Mouse (Mus musculus): ENCODE data around the gene Tmod3.

DNA sequence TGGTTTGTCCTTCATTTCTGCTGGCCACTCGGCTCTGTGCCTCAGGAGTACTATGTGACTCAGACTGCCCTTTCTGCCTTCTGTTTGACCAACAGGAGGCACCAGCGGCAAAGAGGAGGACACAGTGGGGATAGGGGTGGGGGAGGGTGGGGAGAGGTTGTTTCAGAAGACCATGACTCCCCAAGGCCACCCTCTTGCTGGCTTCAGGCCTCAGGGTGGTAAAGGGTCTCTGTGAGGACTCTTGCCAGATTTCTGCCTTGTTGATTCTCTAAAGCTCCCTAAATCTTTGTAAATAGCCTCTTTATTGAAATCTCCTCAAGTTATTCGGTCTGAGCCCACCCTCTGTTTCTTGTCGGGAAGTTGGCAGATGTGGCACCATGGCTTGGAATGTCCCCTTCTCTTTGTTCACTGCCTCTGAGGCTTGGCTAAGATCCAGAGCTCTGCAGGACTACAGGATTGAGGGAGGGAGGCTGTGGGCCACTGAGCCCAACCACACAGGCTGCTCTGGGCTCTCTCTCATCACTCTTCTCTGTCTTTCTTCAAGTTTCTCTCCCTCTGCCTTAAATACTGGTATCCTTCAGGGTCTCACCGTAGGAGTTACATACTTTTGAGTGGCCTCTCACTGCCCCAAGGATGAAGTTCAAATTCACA is 39.9 kb upstream of the Tmod3 start:
- no peak for TF ChIP-seq GATA1 (IDR thresholded peaks at IDR 0.05; ENCODE audit: low read length)
- no peak for TF ChIP-seq TAL1 (IDR thresholded peaks at IDR 0.05; ENCODE audit: low read length)
